Mouse (Mus musculus) gastrocnemius, adult 18-20 months (tissue): ENCODE measurements around the gene Arid1a. TPM values are rescaled to one million over a fixed set of nuclear protein-coding genes. Genes with fewer than 3 reads are reported as not detected.
A peak's percentile ranks its signal among the peaks of the same experiment; 100 is the strongest.

Experiments
- DNase-seq: peaks from one replicate; pipeline ENCODE4 v3.0.0; 2021; ENCODE audit warnings: low spot score
- total RNA-seq, 2 experiments: library from RNA; stranded (reverse); gene quantifications; 2 replicates each; pipeline ENCODE4 v1.2.3; 2021

Arid1a gene
- total RNA-seq, 2 experiments from 2014 or later = 22.4 to 26.6 TPM

DNA sequence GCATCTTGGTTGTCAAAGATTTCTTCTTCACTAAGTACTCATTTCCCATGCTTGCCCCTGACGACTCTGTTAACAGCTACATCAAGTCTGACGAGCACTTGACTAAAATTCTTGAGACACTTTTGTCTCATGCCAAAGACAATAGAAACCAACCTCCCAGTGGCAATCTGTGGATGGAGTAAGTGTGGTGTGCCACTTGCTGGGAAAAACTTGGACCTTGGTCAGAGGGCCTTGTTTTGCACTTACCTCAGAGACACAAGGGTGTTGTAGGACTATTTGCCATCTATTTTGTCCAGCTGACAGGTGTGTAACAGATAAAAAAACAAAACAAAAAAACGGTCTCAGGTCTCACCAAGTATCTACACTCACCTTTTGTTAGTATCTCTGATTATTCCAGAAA is 80.4 kb downstream of the Arid1a start:
- no peak for DNase-seq

DNA sequence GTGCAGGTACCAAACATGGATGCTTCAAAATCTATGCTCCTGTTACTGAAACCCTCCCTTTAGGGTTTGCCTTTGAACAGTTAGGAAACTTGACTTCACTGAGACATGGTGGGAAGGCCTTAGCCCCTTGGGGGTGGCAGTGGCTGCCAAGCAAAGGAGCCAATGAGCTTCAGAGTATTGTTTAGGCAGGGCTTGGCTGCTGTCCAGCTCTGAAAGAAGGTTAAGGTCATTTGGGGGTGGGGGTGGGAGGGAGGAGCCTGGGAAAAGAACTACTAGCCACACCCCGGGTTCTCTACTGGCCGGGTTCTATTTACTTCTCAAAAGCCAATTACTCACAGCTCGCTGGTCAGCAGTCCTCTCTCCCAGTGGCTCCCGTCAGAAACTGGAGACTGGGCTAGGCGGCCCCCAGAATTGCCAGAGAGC is 81.0 kb downstream of the Arid1a start:
- peak; percentile 52 for DNase-seq

DNA sequence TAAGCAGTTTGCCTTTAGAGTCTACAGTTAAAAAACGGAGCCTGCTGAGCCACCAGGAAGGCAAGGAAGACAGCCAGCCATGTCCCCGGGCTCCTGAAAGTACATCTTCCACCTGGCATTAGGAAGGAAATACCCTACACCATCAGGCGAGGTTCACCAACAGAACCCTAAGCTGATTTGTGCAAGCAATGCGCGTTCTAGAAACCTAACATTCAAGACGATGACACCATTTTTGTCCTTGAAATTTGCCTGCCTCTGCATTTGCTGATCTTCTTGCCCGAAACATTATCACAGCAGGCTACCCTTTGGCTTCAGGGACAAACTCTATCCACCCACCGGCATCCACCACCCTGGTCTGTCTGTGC is 82.3 kb downstream of the Arid1a start:
- DNase-seq = no peak

DNA sequence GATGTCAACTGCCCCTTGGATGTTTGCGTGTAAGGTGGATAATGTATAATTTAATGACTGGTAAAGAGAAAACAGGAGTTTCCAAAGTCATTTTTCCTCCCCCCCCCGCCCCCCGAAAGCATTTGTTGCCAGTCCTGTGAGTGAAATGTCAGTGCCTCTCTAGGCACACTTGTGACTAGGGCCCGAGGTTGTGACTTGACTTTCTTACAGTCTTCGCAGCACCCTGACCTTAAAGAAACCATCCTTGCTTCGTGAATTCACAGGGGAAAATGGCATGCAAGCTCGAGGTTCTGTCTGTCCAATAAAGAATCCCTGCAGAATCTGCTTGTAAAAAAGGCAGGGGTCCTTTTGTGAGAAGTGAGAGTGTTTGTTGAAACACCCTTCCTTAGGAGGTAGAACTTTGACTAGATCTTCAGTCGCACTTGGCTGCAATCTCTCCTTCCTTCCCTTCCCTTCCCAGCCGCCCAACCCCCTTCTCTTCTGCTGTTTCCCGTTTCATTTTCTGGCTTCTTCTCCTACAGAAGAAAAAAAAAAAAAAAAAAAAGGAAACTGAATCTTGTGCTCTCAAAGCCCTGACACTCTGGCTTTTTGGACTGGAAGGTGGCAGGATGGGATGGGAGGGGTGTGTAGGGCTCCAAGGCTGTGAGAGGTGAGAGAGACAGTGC is 82.8 kb downstream of the Arid1a start:
- DNase-seq = peak; percentile 53

DNA sequence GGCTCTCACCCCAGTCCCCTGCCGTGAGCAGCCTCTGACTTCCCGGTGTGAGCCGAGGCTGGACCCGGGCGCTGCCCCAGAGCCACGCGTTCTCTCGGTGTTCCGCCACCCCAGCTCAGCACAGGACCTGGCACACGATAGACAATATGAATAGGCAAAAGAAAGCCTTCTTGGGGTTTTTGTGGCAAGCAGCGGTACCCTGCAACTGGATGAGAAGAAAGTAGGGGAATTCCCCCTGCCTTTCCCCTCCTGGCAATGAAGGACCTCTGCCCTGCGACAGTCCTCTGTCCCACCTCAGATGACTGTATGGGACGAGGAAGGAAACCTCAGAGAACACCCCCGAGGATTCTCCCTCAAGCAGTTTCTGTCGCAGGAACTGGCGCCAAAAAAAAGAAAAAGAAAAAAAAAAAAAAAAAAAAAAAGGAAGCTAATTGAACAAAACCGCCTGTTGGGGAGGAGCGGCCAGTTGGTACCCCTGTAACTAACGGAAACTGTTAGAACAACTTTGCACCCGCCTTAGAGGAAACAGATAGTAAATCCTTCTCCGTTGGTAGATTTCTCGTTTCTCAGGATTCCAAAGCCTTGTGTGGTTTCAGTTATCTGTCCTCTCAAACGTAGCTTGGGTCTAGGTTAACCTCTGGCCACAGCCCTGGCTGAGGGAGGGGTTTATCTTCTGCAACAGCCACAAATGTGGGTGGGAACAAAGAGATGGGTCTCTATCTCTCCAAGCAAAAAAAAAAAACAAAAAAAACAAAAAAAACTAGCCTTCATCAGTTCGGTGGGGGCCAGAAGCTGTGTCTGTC is 83.5 kb downstream of the Arid1a start:
- DNase-seq = peak; percentile 41

DNA sequence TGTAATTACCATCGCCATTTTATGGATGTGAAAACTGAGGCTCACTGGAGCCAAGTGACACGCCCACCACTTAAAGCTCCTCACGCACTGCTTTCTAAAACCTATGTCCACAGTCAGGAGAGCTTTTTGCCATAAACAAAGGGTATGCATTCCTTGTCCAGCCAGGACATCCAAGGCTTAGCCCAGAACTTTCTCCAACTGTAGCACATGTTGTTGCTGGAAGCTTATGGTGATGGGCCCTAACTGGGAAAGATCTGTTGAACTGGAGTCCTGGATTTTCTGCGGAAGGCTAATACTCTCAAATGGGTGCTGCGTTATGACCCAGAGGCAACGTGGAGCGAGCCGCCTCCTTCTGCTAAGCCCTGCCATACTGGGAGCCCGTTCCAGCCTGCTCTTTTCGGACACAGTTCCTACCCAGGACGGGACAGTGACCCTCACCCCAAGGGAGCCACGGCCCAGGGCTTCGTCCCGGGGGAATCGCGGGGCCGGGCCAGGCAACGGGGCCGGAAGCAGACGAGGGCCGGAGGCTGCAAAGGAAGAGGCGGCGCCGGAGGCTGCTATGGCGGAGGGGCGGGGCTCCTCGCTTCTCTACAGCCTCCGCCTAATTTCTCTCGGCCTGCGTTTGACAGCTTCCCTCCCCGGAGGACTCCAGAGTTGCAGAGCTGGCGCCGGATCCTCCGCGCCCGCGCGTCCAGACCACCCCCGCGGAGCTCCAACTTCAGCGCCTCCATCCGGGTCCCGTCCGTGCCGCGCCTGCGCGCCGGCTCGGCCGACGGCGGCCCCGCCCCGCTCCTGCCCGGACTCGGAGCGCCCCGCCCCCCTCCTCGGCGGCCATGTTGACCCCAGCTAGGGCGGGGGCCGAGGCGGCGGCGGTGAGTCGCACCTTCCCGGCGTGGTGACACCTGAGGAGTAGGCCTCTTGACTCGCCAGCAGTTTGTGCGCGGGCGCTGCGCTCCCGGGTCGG is 84.4 kb downstream of the Arid1a start, which contains the start of gene Pigv:
Gene Pigv (minus strand): TSS at position 767 of the 964 bp plus-strand sequence.
- peak; percentile 90 for DNase-seq

DNA sequence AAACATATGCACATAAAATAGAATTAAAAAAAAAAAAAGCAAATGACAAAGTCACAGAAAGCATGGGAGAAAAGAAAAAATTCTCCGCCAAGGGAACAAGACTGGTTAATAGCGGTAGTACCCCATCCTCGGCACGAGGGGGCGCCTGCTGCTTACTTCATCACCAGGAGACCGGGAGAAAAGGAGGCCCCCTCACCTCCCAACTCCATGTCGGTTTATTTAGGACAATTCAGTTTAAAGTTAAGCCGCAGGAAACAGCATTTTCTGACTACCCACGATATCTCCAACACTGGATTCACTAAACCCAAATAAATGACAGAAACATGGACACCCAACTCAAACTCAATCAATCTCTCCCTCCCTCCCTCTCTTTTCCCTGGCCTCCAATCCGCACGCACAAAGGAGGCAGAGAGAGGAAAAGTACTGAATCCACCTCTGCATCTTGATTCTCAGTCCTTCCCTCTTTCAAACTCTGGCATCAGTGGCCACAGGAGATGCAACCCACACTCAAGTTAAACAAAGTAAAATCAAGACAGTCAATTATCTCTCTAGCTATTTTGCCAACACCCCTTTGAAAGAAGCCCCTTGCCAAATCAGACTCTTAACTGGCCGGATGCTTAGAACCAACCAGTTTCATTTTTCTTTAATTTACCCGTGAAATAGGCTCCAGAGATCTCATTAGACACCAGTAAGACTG is 85.2 kb downstream of the Arid1a start:
- peak; percentile 87 for DNase-seq

DNA sequence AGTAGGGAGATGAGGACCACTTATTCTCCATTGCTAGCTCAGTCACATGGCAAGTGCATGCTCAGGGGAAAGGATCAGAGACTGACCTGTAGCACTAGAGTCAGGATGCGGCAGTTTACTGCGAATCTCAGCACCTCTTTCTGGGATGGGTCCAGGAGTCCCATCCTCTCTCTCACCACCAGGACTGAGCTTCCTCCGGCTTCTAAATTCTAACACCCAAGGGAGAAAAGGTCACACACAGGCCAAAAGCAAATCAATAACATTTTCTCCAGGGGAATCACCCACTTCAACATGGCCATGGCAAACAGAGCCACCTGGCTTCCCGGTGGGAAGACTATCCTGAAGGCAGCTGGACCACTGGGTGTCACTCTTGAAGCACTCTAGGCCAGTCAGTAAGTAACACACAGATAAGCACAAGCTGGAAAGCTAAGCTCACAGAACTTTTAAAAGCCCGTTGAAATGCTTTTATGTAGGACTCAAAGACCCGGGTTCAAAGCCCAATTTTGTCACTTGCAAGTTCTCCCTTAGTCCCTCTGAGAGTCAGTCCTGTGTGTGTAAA is 86.8 kb downstream of the Arid1a start:
- no peak for DNase-seq

DNA sequence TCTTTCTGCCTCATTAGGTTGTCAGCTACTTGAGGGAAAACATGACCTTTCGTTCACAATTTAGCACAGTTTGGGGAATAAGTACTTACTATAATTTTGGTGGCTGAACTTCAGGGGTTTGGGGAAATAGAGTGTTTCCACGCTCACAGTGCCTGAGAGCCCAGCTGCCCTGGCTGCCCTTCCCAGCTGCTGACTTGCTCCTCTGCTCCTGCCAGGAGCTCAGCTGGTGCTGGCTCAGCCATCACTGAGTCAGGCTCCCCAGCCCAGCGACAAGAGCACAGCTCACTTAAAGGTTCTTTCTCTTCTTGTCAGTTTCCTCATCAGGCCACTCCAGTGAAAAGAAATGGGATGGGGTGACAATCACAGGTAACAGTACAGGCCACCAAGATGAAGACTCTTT is 88.0 kb downstream of the Arid1a start:
- DNase-seq = peak; percentile 62

DNA sequence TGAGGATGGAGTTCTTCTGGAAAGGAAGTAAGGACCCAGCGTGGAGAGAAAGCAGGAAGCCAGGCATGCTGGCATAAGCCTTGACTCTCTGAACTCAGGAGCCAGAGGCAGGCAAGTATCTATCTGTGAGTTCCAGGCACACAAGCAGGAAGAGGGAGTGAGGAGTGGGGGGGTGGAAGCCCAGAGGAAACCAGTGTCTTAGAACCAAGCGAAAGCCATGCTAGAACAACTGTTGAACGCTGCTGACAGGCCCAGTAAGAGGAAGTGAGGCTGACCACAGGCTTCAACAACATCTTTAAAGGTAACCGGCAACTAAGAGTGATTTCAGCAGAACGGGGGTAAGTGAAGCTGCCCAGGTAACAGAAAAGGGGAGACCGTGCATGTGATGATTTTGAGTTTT is 90.4 kb downstream of the Arid1a start:
- no peak for DNase-seq

DNA sequence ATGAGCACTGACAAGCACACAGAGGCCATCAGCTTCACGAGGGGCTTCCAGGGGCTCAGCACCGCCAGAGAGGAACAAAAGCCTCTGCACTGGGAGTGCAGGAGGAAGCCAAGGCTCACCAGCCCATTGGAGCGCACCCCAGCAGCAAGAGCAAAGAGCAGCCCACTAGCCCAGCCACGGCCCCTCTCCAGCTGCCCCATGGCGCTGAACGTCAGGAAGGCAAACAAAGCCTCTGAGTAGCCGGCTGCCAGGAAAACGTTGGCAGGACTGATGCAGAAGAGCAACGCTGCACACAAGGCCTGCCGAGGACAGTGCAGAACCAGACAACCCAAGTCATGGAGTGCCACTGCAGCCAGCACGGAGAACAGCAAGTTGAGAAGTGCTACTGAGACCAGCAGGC is 91.5 kb downstream of the Arid1a start:
- DNase-seq = no peak

DNA sequence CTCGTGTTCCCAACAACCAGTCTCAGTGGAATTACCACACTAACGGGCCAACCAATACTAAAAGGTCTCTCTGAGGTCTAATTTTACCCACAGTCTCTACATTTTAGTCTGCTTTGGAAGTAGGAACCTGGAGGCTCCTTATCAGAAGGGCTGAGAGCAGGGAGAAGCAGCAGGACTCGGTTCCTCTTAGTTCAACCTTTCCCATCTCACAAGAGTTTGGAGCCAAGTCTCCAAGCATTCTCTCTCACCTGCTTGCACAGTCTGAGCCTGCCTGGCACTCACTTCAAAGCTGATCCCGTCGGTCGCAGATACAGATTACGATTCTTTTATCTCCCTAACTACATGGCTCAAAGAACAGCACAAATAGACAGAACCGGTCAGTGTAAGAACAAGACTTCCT is 93.6 kb downstream of the Arid1a start:
- DNase-seq = no peak

DNA sequence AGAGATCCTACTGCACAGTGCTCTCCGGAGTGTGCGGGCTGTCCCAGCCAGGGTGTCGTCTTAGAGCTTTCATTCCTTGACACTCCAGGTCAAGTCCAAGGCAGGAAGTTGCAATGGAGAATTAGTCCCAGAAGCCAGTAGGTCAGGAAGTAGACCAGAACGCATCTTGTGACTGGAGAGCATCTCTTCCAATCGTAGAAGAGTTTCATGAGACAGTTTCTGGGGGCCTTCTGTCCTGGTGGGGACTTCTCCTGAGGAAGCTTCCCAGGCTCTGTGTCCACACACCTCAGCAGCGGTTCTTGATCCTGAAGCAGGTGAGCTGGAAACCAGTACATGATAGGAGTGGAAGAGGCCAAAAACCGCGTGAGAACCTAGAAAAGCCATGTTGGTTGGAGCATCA is 94.1 kb downstream of the Arid1a start:
- DNase-seq = no peak

DNA sequence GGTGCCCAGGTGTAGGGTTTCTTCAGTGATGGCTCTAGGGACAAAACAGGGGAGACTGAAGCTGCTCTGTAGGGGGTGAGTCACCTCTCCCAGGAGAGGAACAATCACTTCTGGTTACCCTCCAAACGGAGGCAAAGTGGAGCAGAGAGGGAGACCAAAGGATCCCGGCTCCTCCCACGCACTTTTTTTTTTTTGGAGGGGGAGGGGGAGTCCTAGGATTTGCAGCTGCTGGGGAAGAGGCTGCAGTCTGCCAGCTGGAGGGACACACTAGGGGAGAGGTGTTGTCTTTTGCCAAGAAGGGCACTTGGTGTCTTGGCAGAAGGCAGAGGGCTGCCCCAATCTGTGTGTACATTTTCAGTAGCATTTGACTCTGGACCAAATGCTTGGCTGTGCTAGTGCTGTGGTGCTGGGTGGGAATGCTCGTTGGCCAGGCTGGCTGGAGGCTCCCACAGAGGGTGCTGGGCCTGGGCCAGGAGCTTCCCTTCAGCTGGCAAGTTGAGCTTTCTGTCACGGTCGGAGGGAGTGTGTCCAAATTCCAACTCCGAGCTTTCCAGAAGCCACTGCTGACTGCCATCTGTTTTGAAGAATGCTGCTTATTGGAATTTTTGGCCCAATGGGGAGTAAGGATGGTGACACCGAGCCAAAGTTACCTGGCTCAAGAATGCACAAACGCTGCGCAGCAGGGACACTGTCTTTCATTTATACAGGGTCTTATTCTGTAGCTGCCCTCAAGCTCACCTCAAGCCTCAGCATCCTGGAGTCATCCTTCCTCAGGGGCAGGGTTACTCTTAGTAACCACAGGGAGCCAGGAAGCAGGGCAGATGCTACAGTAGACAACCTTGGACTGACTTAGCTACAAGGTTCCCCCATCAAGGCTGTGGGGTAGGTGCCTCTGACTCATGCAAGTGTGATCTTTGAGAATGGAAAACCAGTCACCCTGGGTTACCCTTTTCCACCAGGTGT is 96.1 kb downstream of the Arid1a start:
- peak; percentile 85 for DNase-seq

DNA sequence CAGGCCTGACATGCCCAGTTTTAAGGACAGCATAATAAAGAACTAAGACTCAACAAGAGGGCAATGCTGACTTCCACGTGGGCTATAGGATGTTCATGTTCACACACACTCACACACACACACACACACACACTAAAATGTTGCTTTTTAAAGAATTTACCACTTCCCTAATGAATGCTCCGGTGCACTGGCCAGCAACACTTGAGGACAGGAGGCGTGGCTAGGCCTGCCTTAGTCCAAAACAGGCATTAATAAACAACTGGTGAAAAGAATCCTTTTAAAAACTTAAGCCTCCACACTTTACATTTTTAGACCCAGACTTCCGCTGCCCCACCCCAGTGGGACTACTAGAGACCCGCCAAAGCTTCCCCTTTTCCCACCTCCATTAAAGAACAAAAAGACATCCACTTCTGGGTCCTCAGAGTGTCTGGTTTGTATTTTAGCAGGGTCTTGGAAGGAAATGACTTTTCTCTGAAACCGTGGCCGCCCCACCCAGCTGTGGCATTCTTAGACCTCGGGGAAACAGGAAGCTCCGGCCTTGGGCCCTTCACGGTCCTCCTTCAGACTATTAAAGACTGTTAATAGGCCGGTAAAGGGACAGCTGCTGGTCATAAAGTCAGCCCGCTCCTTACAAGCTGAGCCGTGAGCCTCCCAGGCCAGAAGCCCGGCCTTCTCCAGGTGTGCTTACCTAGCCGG is 96.9 kb downstream of the Arid1a start:
- peak; percentile 51 for DNase-seq

DNA sequence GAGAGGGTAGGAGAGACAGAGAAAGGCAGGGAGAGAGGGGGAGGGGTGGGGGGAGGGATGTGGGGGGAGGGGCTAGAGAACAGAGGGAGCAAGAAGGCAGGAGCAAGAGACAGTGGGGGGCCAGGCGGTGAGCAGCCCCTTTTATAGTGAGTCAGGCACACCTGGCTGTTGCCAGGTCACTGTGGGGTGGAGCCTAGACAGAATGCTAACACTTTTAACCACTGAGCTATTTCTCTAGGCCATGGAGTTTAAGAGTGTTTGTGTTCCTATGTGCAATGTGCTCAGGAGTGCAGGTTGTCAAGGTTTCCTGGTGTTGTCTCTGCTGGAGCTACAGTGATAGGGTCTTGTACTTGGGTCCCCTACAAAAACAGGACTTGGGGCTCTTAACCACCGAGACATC is 97.8 kb downstream of the Arid1a start:
- no peak for DNase-seq

DNA sequence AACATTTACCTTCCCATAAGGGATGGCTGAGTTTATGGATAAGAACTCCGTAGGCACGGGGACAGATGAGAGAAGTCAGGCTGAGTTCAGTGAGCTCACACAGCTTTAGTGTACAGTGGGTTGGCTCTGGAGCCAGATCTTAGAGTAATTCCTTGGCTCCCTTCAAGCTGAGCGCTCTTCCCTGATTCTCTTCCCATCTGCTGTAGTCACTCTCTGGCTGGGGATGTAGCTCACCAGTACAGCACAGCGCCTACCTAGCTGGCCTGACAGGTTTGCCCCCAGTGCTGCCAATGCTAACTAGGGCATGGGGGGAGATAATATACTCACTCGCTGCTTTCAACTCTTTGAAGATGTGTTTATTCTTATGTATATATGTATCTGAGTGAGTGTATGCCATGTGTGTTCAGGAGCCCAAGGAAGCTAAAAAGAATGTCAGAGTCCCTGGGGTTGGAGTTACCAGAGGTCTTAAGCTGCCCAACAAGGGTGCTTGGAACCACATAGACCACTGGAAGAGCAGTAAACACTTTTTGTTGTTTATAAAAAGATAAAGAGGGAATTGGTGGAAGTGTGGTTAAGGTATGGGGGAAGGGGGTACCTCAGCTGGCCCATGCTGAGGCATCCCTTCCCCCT is 98.6 kb downstream of the Arid1a start:
- no peak for DNase-seq

DNA sequence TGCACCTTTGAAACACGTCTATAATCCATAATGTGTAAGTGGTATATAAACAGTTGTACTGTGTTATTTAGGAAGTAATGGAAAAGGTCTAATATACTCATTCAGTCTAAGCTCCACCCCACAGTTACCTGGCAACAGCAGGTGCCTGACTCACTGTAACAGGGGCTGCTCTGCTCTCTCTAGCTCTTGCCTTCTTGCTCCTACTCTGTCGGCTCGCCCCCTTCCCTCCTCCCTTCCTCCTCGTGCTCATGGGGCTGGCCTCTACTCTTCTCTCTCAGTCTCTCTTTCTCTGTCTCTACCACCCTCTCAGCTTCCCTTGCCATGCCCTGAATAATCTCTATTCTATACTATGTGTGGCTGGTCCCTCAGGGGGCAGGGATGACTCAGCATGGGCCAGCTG is 99.6 kb downstream of the Arid1a start:
- no peak for DNase-seq

DNA sequence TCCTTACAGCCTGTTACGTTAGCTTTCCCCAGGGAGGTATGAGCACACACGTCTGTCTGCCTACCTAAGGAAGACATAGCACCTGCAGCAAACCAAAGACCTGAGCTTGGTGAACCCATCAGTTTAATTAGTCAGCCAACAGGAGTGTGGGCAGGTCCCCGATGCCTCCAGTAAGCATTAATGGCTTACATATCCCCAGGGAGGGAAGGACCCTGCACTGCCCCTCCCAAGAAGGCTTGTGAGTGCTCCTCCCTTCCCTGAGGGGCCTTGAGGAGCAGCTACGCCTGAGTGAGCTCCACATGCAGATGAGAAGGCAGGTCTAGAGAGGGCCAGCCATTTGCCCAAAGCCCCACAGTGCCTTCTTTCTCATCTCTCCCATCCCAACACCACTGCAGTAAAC is 100.3 kb downstream of the Arid1a start:
- no peak for DNase-seq
